ENCODE assay signal across 15 mouse cellular contexts in genomic region chr8:91196661-91197060, GRCm38 (mm10). TPM values are rescaled to one million over a fixed set of nuclear protein-coding genes. Genes with fewer than 3 reads are reported as not detected.
DNase-seq lines count a peak whose midpoint lies in the region; TF ChIP-seq lines count a peak whose summit lies in the region.
"Had no signal": no experiment of that assay in that cellular context is flagged by ENCODE, and none has a peak within 500 bp of the region (broad histone marks: within the 10 kb centered on the region; RNA-seq: fewer than 3 reads in every experiment).

No protein-coding gene starts in this region.

- intact Hi-C loops in left cerebral cortex, adult 2 months (cut with DNase I): loop anchor here (10.0 kb wide), 2 partner anchors 288 to 1168 kb away; no protein-coding TSS in a partner anchor
- intact Hi-C loops in left cerebral cortex, postnatal 36 days (cut with DNase I): loop anchor here (10.0 kb wide), 2 partner anchors 288 to 598 kb away; no protein-coding TSS in a partner anchor

- peak; percentile 25 for DNase-seq in embryo, embryonic 10 days (ENCODE audit: low spot score)
- no peak for DNase-seq in embryo, embryonic 10.5 days (ENCODE audit: low spot score)
- no peak for DNase-seq in layer of hippocampus, adult 2 months (ENCODE audit: low spot score in 2 of 2)
- no peak for DNase-seq in layer of hippocampus, adult 9-11 months
- DNase-seq in ES-CJ7 (ENCODE audit: low read depth, low spot score): peak; percentile 46
- DNase-seq in naive thymus-derived CD4-positive, alpha-beta T cell, adult 2 months (ENCODE audit: low read depth): peak; percentile 3
- DNase-seq in left cerebral cortex, adult 2 months (ENCODE audit: extremely low spot score in 1 of 2, low spot score in 2 of 2): no peak
- no peak for DNase-seq in left cerebral cortex, postnatal 36 days (ENCODE audit: low spot score in 2 of 2)
- DNase-seq: B cell, adult 2 months; right cerebral cortex, adult 18-20 months had no signal

- no peak overlapping the region for H3K27ac ChIP-seq in layer of hippocampus, adult 2 months
- H3K27ac ChIP-seq in left cerebral cortex, adult 2 months: no peak overlapping the region
- H3K27ac ChIP-seq: intestine, embryonic 15.5 days; limb, embryonic 15.5 days; midbrain, embryonic 12.5 days; neural tube, embryonic 13.5 days; stomach, embryonic 15.5 days had no signal

- TF ChIP-seq CTCF in layer of hippocampus, adult 2 months (conservative IDR thresholded peaks at IDR 0.05): peak; percentile 38
- TF ChIP-seq CTCF in left cerebral cortex, adult 2 months (IDR thresholded peaks at IDR 0.05): no peak; the same call in 1 of the 2 replicates

- no peak overlapping the region for H3K4me3 ChIP-seq in layer of hippocampus, adult 2 months
- no peak overlapping the region for H3K4me3 ChIP-seq in left cerebral cortex, adult 2 months
- H3K4me3 ChIP-seq: intestine, embryonic 15.5 days; limb, embryonic 15.5 days; midbrain, embryonic 12.5 days; neural tube, embryonic 13.5 days; stomach, embryonic 15.5 days had no signal

RNA-seq across cellular contexts. Expression of gene Aktip, which starts 3.1 kb away (rescaled TPM):
- 10 to 100 TPM; 93.4 to 93.9 TPM for total RNA-seq in layer of hippocampus, adult 2 months (2021)
- total RNA-seq in left cerebral cortex, adult 2 months (2021): 100 to 1,000 TPM; 120 to 121 TPM
- total RNA-seq in left cerebral cortex, postnatal 36 days (2021): 100 to 1,000 TPM; 117 to 118 TPM

Comparison
In these comparisons a context has a peak if more than half of its experiments do, and no peak if none do; other contexts are left out.
1. DNase-seq: peak in embryo, embryonic 10 days (single experiment), ES-CJ7 (single experiment) and naive thymus-derived CD4-positive, alpha-beta T cell, adult 2 months (single experiment); none in embryo, embryonic 10.5 days (single experiment), layer of hippocampus, adult 2 months (0 of 2), layer of hippocampus, adult 9-11 months (single experiment), left cerebral cortex, adult 2 months (0 of 2) and left cerebral cortex, postnatal 36 days (0 of 2).